Mouse (Mus musculus) thymus, postnatal 0 days (tissue): ENCODE measurements around the gene Agrp. TPM values are rescaled to one million over a fixed set of nuclear protein-coding genes. Genes with fewer than 3 reads are reported as not detected.

ENCODE experiments used
- DNase-seq: peaks from one replicate; pipeline ENCODE4 v3.0.0-alpha.2; 2015; ENCODE audit warnings: low spot score
- polyA plus RNA-seq: library from polyadenylated mRNA; unstranded; fragments of >200 nt; fragmentation: Nextera tagmentation; extraction: Ambion mirVana; gene quantifications from 2 replicates; pipeline ENCODE4 v1.2.1, GENCODE M21; 2015

The Agrp gene
- polyA plus RNA-seq, 1 experiment from 2014 or later = 1.2 TPM

DNA sequence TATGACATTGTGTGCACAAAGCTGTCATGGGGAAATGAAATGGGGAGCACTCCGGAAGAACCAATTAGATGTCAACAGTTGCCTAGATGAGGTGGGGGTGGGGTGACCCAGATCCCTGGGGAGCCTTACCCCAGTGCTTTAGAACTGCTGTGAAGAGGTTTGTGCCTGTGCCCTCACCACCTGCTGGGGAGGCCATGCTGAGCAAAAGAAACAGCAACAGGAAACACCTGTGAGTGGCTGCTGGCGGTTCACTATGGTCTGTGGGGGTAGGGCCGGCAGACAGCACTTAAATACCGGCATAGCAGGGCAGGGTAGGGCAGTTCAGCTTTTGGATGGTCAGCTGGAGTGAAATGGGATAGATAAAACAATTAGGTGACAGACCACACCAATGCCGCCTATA, 14.1 kb downstream of the Agrp start:
- peak; percentile 98 for DNase-seq

DNA sequence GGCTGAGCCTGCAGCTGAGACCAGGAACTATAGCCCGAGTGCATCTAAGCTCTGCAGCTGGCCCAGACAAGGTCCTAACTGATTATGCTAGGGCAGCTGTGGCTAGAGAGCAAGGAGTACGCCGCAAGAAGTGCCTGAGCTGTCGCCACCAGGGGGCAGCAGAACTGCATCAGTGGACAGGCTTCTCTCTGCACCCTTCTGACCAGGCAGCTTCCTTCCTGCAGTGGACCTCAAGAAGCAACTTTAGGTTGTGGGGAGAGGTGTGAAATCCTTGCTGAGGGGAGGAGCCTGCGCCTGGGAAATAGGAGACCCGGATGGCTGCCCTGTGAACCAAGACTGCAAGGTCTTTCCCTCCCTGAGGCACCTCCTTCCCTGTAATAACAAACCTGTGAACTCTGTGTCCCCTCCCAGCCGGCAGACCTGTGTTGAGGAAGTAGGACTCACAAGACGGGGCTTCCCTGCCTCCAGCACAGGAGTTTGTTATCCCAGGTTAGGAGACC, 14.7 kb downstream of the Agrp start:
- DNase-seq = peak; percentile 95

DNA sequence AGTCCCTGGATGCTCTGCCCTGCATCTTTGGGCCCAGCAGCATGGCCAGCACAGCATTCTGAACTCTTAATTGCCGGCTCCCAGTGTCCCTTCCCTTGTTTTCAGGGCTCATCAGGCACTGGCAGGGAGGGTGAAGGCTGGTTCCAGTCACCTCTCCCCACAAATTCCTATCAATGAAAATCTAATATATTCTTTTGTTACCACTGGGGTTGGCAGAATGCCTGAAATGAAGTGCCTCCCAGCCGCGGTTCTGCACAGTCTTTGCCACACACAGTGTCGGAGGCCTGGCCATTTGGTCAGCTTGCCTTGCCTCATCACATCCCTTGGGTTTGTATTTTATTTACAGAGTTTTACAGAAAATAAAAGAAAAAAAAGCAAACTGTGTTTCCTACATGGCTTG, 15.4 kb downstream of the Agrp start:
- DNase-seq = peak; percentile 12

DNA sequence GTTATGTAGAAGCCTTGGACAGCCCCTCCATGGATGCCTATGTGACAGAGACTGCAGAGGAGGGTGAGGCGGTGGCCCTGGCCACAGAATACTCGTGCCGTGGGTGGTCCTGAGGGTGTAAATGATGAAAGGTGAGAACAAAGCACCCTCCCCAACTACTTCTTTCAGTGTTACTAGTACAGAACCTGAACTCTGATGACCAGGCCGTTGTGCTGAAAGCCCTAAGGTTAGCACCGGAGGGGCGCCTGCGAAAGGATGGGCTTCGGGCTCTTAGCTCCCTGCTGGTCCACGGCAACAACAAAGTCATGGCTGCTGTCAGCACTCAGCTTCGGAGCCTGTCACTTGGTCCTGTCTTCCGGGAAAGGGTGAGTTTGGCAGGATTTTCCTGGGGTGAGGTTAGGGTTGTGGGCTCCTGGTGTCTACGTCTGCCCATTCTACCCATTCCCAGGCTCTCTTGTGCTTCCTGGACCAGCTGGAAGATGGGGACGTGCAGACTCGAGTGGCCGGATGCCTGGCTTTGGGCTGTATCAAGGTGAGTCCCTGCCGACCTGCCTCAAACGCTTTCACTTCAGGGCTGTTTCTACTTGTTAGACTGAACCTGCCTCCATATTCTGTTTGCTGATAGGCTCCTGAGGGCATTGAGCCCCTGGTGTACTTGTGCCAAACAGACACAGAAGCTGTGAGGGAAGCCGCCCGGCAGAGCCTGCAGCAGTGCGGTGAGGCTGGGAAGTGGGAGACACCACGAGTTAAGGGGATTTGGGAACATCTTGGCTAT, 16.1 kb downstream of the Agrp start:
- peak; percentile 15 for DNase-seq

DNA sequence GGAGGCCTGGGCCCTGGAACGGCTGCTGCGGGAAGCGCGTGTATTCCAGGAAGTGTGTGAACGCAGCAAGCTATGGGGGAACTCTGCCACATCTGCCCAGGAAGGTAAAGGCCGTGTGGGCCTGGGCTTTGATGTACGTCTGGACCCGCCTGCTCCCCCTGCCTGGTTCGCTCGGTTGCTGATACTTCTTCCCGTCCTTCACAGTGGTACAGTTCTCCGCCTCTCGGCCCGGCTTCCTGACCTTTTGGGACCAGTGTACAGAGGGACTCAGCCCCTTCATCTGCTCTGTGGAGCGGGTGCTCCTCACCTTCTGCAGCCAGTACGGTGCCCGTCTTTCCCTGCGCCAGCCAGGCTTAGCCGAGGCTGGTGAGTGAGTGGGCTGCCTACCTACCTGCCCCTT, 17.0 kb downstream of the Agrp start:
- DNase-seq = no peak

DNA sequence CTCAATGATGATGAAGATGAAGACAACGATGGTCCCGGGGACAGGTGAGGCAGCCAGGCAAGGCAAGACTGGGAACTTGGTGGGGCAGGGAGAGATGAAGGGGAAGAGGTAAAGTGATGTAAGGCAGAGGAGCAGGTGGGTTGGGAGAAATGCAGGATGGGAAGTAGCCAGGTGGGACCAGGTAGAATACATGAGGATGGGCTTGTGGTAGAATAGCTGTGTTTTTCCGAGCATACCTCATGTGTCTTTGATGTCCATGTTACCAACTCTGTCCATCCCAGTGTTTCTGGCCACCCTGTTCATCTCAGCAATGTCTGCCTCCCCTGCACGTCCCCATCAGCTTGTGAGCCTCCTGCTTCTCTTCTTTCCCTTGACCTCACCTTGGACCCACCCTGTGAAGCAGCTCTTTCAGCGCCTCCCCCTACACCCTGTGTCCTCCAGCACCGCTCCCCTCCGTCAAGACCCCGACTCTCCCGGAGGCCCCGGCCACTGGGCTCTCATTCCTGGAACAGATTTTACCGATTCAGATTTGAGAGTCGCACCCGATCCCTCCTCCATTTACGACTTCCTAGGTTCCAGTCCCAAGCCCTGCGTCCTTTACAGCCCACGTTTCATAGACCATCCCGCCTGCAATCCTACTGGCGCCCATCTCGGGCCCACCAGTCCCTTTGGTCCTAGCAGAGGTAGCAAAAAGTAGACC, 18.2 kb downstream of the Agrp start:
- no peak for DNase-seq

DNA sequence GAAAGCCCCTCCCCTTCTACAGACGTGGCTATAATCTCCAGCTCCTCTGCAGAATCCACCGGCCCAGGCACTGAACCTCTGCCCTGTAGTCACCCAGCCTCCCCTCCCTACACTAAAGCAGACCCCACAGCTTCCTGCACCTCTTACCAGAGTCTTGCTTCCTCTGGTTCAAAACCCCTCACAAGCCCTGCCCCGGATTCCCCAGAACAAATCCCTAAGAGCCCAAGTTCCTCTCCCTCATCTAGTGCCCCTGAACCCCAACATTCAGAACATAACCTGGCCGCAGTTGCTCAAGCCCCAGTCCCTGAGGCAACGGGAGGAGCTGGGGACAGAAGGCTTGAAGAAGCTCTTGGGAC, 18.9 kb downstream of the Agrp start:
- no peak for DNase-seq

DNA sequence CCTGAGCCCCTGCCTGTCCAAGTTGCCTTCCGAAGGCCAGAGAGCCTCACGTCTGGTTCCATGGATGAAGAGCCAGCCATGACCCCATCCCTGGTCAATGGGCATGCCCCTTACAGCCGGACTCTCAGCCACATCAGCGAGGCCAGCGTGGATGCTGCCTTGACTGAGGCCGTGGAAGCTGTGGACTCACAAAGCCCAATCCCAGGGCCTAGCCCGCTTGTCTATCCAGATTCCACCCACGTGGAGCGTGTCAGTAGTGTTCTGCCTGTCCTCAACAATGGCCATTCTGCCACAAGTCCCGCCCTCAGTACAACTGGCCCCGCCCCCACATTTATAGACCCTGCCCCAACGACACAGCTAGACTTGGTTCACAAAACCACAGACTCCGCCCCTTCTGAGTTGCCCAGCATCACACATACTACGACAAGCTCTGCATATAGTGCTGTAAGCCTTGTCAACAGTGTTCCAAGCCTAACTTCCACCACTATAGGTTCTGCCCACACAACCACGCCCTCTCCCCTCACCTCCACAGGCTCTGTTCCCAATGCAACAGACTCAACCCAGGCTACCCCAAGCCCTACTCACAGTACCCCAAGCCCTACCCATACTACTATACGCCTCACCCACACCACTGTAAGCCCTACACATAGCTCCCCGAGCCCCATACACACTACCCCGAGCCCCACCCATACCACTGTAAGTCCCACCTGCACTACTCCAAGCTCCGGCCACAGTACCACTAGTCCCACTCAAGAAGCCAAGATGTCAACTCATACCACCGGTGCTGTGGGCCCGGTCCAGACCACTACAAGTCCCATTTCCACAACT, 19.5 kb downstream of the Agrp start:
- peak; percentile 58 for DNase-seq

DNA sequence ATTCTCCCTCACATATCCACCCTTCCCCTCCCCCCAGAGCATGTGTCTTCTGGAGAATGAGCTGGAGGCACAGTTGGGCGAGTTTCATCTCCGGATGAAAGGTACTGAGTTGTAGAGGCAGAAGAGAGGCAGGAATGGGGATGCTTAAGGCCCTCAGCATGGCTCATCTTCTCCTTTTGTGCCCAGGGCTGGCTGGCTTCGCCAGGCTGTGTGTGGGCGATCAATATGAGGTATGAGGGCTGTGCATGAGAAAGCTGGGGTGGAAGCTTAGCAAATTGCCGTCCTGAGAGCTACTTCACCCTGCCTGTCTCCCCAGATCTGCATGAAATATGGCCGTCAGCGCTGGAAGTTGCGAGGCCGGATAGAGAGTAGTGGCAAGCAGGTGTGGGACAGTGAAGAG, 21.3 kb downstream of the Agrp start:
- no peak for DNase-seq

DNA sequence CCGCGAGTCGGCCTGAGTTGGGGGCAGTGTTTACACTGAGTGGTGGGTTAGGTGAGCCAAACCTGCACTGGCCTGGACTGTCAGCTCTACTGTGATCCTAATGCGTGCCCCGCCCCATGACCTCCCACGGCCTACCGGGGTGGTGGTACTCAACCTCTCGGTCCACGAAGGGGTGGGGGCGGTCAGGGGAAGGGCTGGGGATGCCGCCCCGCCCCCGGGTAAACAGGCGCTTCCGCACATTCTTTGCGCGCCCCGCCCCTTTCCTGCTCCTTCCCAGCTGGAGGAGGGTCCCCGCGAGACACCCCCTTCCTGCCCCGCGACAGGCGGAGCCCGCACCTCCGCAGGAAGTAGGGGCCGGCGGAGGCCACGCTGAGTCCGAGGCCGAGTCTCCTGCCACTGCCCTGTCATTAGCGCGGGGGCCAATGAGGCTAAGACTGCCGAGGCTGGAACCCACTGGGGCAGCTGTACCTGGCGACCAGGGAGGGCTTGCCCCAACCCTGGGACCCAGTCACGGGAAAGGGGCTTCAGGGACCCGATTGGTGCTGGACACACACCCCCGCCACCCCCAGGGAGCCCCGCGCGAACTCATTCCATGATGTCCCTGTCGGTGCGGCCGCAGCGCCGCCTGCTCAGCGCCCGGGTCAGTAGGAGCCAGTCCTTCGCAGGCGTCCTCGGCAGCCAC, 23.2 kb downstream of the Agrp start:
- DNase-seq = peak; percentile 79

DNA sequence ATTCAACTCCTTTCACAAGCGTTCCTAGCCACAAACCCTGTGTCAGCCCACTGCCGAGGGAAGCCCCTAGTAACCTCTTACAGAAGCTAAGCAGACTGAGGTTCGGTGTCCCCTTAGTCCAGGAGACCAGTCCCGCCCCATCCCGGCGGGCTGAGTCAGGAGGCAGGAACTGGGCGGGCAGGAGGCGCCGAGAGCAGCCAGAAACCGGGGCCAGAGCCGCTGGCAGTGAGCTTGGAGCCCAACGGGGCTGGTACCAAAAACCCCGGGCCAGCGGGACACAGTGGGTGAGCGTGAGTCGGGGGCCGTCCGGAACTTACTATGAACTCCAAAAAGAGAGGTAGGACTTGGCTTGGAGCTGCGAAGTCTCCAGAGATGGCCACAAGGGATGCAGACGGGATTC, 24.2 kb downstream of the Agrp start:
- no peak for DNase-seq

DNA sequence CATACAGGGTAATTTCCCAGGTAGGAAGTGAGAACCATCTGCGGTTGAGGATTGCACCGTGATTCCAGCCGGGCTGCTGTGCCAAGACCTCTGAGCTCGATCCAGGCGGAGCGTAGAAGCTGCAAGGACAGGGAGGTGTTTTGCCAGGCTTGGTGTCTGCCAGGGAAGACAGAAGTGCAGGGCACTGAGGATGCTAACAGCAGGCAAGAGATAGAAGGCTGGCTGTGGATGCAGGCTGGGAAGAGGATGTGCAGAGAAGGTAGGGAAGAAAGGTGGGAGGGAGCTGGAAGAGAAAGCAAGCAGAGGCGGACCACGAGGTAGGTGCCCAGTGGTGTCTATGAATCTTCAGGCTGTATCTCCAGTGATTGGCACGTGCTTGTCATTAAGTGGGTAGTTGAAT, 25.4 kb downstream of the Agrp start:
- no peak for DNase-seq

DNA sequence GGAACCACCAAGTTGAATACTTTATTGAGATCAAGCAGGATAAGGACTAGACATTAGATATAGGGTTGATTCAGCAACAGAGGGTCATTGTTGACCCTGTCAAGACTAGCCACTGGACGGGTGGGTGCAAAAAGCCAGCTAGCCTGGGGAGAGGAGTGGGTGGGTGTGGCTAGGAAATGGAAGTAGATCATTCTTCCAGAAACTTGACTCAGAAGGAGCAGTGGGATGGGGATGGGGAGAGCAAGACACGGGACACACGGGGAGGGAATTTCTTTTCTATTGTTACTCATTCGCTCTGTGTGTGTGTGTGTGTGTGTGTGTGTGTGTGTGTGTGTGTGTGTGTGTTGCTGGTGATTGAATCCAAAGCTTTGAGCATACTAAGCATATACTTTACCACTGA, 27.4 kb downstream of the Agrp start:
- no peak for DNase-seq

DNA sequence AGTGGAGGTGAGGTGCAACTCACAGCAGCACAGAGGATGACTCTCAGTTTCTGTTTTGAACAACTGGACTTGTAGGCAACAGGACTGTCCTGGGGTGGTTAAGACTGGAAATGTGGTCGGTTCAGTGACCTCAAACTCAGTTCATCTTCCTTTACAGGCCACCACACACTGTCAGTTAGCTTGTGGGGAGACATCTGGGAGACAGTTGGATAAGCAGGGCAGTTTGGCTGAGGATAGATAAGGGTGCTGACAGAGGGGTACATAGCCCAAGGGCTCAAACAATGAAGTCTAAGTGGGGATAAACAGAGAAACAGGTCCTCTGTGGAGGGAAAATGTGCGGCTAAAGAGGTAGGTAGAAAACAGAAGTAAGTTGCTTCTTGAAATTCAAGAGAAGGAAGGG, 27.8 kb downstream of the Agrp start:
- no peak for DNase-seq

DNA sequence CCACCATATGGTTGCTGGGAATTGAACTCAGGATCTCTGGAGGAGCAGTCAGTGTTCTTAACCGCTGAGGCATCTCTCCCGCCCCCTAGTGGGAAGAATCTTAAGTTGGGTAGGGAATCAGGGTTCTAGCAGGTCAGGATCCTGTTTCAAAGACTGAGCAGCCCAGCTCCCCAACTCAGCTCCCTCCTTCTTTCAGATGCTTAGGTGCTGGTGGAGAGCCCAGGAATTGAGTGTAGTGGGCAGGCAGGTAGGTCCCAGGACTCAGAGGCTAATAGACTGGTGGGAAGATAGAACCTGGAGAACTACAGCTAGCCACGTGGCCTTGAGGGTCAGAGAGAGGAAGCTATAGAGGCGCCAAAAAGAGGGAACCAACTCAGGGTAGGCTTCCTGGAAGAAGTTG, 29.5 kb downstream of the Agrp start:
- peak; percentile 73 for DNase-seq

DNA sequence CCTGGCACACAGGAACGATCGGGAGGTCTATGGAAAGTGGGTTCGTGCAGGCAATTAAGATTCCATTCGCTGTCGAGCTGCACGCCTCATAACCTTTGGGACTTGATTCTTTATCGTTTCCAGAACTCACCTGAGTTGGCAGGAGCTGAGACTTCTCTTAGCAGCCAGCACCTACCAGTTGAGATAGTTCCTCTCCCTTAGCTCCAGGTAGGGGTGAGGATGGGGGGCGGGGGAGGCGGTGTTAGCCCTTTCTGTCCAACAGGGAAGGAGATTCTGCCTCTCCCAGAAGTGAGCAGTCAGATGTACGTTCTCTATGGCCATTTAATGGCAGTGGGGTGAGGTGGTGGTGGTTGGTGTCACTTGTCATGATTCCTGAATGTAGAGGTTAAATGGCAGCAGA, 30.1 kb downstream of the Agrp start:
- DNase-seq = no peak

DNA sequence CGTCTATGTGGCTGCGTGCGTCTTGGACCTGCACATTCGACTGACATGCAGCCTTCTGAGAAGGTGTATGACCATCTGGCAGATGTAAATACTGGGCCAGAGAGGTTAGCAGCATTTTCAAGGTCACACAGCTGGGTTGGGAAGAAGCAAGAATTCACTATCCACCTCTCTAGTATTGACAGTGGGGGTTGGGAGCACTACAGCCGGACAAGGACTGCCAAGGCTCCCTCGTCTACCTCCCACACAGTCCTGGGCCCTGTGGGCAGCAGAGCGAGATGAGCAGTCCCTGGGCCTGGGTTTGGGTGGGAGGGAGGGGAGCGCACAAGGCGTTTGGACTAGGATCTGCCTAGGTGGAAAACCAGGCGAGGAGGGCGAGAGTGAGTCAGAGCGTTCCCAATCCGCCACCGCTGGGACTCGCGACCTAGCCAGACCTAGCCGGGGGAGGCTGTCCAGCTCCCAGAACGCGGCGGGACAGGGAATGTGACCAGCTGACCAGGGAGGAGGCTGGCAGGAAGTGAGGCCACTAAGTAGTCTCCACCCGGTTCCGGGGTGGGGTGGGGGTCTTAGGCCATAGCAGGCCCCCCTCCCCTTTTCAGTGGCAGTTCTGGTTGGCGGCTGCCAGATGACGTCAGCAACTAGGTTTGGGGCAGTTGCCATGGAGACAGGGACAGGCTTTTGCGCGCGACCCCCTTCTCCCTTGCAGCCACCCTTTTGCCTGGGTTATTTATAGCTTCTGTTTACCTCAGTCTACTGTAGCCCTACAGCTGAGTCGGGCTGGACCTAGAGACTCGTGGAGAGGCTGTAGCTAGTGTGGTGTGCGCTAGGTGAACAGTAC, 30.8 kb downstream of the Agrp start:
- DNase-seq = peak; percentile 92

DNA sequence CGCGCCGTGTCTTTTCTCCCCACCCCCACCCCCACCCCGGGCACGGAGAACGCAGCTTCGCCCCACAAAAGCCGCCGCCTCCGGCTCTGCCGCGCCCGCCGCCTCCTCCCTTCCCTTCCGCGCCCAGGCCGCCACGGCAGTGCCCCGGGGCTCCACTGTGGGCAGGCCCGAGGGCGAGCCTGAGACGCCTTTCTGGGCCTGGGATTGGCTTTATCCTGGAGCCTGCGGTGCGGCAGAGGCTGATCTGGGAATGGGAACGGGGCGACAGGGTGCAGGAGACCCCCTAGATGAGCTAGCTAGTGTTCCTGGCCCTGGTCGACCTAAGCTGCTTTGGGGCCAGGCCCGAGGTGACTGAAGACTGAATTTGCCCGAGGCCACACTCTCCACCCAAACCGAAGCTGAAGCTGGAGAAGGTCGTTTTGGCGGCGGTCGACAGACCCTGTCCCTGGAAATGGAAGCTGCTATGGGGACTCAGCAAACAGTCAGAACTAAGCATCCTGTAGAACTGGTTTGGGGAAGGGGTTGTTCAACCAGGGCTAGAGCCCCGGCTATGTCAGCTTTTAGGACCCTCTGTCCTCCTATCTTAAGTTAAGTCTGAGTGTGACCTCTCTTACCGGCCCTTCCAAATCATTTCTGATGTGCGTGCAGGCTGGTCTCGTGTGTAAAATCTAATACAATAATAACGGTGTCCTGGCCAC, 31.6 kb downstream of the Agrp start:
- DNase-seq = peak; percentile 44

DNA sequence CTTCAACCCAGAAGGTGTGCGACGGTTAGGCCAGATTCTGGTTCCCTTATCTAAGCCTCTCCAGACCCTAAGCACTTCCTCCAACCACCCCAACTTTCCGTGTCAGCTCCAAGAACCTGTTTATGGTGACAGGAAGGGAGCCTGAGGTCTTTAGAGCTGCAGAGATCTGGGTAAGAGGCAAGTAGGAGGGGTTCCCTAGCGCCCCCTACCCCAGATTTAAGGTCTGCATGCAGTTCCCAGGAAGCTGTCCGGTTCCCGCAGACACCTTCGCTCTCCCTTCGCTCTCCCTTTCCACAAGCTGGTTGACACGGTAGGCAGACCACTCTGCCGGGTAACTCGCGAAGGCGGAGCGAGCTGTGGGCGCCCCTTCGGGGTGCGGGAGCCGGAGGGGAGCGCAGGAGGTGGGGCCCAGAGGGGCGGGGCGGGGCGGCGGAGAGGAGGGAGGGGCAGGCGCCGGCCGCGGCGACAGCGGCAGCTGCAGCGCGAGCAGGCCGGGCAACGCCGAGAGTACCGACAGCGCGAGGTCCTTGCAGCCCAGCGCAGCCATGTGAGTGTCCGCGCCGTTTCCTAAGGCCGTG, 32.3 kb downstream of the Agrp start, which contains the start of gene Ripor1:
Ripor1 (plus strand) TSS at position 452 of the 578 bp plus-strand sequence.
- DNase-seq = peak; percentile 91
